Mouse (Mus musculus) liver, embryonic 12.5 days (tissue): ENCODE data around the gene Asb3. TPM values are rescaled to one million over a fixed set of nuclear protein-coding genes. Genes with fewer than 3 reads are reported as not detected.

Source experiments
- ATAC-seq: fragments of 200-750 bp; cut with Nextera tagmentation; 2 replicates; pipeline ENCODE4 v1.8.0; 2017; ENCODE audit warnings: moderate number of reproducible peaks, mild to moderate bottlenecking, moderate library complexity
- H3K27ac ChIP-seq: fragments of 300-500 bp; sonication (generic); 2 replicates; pipeline ENCODE4 v1.5.1; 2016; ENCODE audit warnings: mild to moderate bottlenecking
- H3K27me3 ChIP-seq: fragments of 300-500 bp; sonication (generic); replicated peaks from 2 replicates; pipeline ENCODE4 v1.6.1; 2016; ENCODE audit warnings: mild to moderate bottlenecking, moderate library complexity
- H3K36me3 ChIP-seq: fragments of 300-500 bp; sonication (generic); 2 replicates; pipeline ENCODE4 v1.6.1; 2016; ENCODE audit warnings: mild to moderate bottlenecking, moderate library complexity
- H3K4me1 ChIP-seq: fragments of 300-500 bp; sonication (generic); 2 replicates; pipeline ENCODE4 v1.6.1; 2016
- H3K4me2 ChIP-seq: fragments of 300-500 bp; sonication (generic); 2 replicates; pipeline ENCODE4 v1.6.1; 2016; ENCODE audit warnings: mild to moderate bottlenecking, moderate library complexity
- H3K4me3 ChIP-seq: fragments of 300-500 bp; sonication (generic); 2 replicates; pipeline ENCODE4 v1.5.1; 2016; ENCODE audit warnings: mild to moderate bottlenecking, moderate library complexity
- H3K9ac ChIP-seq: fragments of 300-500 bp; sonication (generic); 2 replicates; pipeline ENCODE4 v1.6.1; 2016; ENCODE audit warnings: mild to moderate bottlenecking, moderate library complexity
- H3K9me3 ChIP-seq: fragments of 300-500 bp; sonication (generic); replicated peaks from 2 replicates; pipeline ENCODE4 v1.6.1; 2016; ENCODE audit warnings: mild to moderate bottlenecking, moderate library complexity
- WGBS: fragments of 180-500 bp; shearing (Covaris S2); methylation state at CpG from one replicate; pipeline ENCODE4 v1.1.7; 2016; ENCODE audit not compliant: insufficient replicate concordance; 5-methylcytosine and 5-hydroxymethylcytosine counted together
- polyA plus RNA-seq: library from polyadenylated mRNA; unstranded; fragments of >200 nt; fragmentation: Nextera tagmentation; extraction: Ambion mirVana; gene quantifications from 2 replicates; pipeline ENCODE4 v1.2.1, GENCODE M21; 2016

Gene Asb3
- polyA plus RNA-seq, 1 experiment from 2014 or later, result 16.2 TPM

- peak overlapping the region; percentile 78 for H3K4me2 ChIP-seq
- H3K9me3 ChIP-seq, result no peaks in the 10 kb centered on the region
- peak overlapping the region; percentile 89 for H3K4me3 ChIP-seq
- WGBS, result 48% methylated on average over 5 of the region's 5 CpGs
- H3K27me3 ChIP-seq, result no peaks in the 10 kb centered on the region
- H3K4me1 ChIP-seq, result peaks cover 19% of the 10 kb centered on the region
- H3K27ac ChIP-seq, result peak overlapping the region; percentile 92
- H3K9ac ChIP-seq, result peak overlapping the region; percentile 90
- peaks cover 49% of the 10 kb centered on the region for H3K36me3 ChIP-seq
- peak; percentile 30; the same call in 1 of the 2 replicates for ATAC-seq
Observed at GRCm38 (mm10) chr11:30952829-30953228, 67.6 kb downstream of the Asb3 start.

GRCm38 (mm10) chr11:30953469-30954154 is 68.4 kb downstream of the Asb3 start:
- H3K9me3 ChIP-seq, result no peaks in the 10 kb centered on the region
- peak overlapping the region; percentile 89 for H3K4me3 ChIP-seq
- H3K4me1 ChIP-seq, result peaks cover 19% of the 10 kb centered on the region
- peak overlapping the region; percentile 92 for H3K27ac ChIP-seq
- H3K4me2 ChIP-seq, result peak overlapping the region; percentile 78
- ATAC-seq, result peak; percentile 80
- WGBS, result 1% methylated on average over 24 of the region's 32 CpGs
- H3K27me3 ChIP-seq, result no peaks in the 10 kb centered on the region
- H3K9ac ChIP-seq, result peak overlapping the region; percentile 90
- H3K36me3 ChIP-seq, result peaks cover 45% of the 10 kb centered on the region

- H3K27ac ChIP-seq, result peak within 1 kb of the TSS; percentile 92
Observed at GRCm38 (mm10) chr11:30954279-30954725, 69.1 kb downstream of the Asb3 start, which contains the start of gene Erlec1. TSS of gene Erlec1 (minus strand) at chr11:30954335.

GRCm38 (mm10) chr11:30985237-30985636 is 100.0 kb downstream of the Asb3 start:
- Histone ChIP-seq H3K4me3 (peak overlapping the region; percentile 85), H3K27me3 (no peaks in the 10 kb centered on the region), H3K9ac (peak overlapping the region; percentile 96), H3K4me2 (peak overlapping the region; percentile 73), H3K27ac (0 out of 2 replicates have a peak overlapping the region, but pooled peaks have one; percentile 22), H3K36me3 (peaks cover 18% of the 10 kb centered on the region), H3K9me3 (no peaks in the 10 kb centered on the region), H3K4me1 (peaks cover 14% of the 10 kb centered on the region)
- no peak for ATAC-seq
- WGBS, result 39% methylated on average over 2 of the region's 2 CpGs

More at GRCm38 (mm10) chr11:30954279-30954725, 69.1 kb downstream of the Asb3 start, which contains the start of gene Erlec1:
- under 1% methylated on average over 40 of the region's 40 CpGs for WGBS
- H3K27me3 ChIP-seq, result no peaks in the 10 kb centered on the region
- H3K4me3 ChIP-seq, result peak within 1 kb of the TSS; percentile 89
- no peaks in the 10 kb centered on the region for H3K9me3 ChIP-seq
- peaks cover 38% of the 10 kb centered on the region for H3K36me3 ChIP-seq
- H3K4me1 ChIP-seq, result peaks cover 19% of the 10 kb centered on the region
- H3K4me2 ChIP-seq, result peak within 1 kb of the TSS; percentile 78
- ATAC-seq, result peak; percentile 94
- H3K9ac ChIP-seq, result peak within 1 kb of the TSS; percentile 90

GRCm38 (mm10) chr11:30985877-30986624 is 100.8 kb downstream of the Asb3 start, which contains the start of gene Chac2:
TSS of gene Chac2 (minus strand) at chr11:30986350.
- under 1% methylated on average over 22 of the region's 22 CpGs for WGBS
- H3K36me3 ChIP-seq, result peaks cover 16% of the 10 kb centered on the region
- H3K4me1 ChIP-seq, result peaks cover 18% of the 10 kb centered on the region
- H3K9ac ChIP-seq, result peak within 1 kb of the TSS; percentile 96
- H3K27me3 ChIP-seq, result no peaks in the 10 kb centered on the region
- ATAC-seq, result peak; percentile 99
- no peaks in the 10 kb centered on the region for H3K9me3 ChIP-seq
- H3K4me2 ChIP-seq, result peak within 1 kb of the TSS; percentile 73
- H3K27ac ChIP-seq, result peak within 1 kb of the TSS; percentile 91
- peak within 1 kb of the TSS; percentile 85 for H3K4me3 ChIP-seq

GRCm38 (mm10) chr11:30986625-30987017 is 101.4 kb downstream of the Asb3 start:
- Histone ChIP-seq H3K27ac (peak overlapping the region; percentile 91), H3K27me3 (no peaks in the 10 kb centered on the region), H3K36me3 (peaks cover 15% of the 10 kb centered on the region), H3K4me3 (peak overlapping the region; percentile 85), H3K9ac (peak overlapping the region; percentile 96), H3K9me3 (no peaks in the 10 kb centered on the region), H3K4me2 (peak overlapping the region; percentile 73), H3K4me1 (peaks cover 18% of the 10 kb centered on the region)
- WGBS, result 1% methylated on average over 2 of the region's 2 CpGs
- peak; percentile 68 for ATAC-seq

- Histone ChIP-seq H3K4me1 (peaks cover 48% of the 10 kb centered on the region), H3K4me2 (no peak overlapping the region), H3K4me3 (no peak overlapping the region), H3K27ac (peak overlapping the region; percentile 14; the same call in 1 of the 2 replicates), H3K9ac (no peak overlapping the region), H3K27me3 (no peaks in the 10 kb centered on the region), H3K9me3 (no peaks in the 10 kb centered on the region), H3K36me3 (no peaks in the 10 kb centered on the region)
- ATAC-seq, result peak; percentile 64
- 58% methylated on average over 3 of the region's 3 CpGs for WGBS
Observed at GRCm38 (mm10) chr11:30996670-30997069, 111.5 kb downstream of the Asb3 start.

GRCm38 (mm10) chr11:30998199-30998598 is 113.0 kb downstream of the Asb3 start:
- H3K27me3 ChIP-seq, result no peaks in the 10 kb centered on the region
- no peaks in the 10 kb centered on the region for H3K9me3 ChIP-seq
- no peaks in the 10 kb centered on the region for H3K36me3 ChIP-seq
- H3K27ac ChIP-seq, result peak overlapping the region; percentile 88
- ATAC-seq, result peak; percentile 71
- peak overlapping the region; percentile 38 for H3K4me2 ChIP-seq
- H3K9ac ChIP-seq, result peak overlapping the region; percentile 60
- H3K4me1 ChIP-seq, result peaks cover 54% of the 10 kb centered on the region
- 30% methylated on average over 5 of the region's 5 CpGs for WGBS
- no peak overlapping the region for H3K4me3 ChIP-seq

GRCm38 (mm10) chr11:30998704-30999103 is 113.5 kb downstream of the Asb3 start:
- peak; percentile 59 for ATAC-seq
- Histone ChIP-seq H3K9me3 (no peaks in the 10 kb centered on the region), H3K4me1 (peaks cover 54% of the 10 kb centered on the region), H3K27me3 (no peaks in the 10 kb centered on the region), H3K4me2 (peak overlapping the region; percentile 24), H3K9ac (peak overlapping the region; percentile 3; the same call in 1 of the 2 replicates), H3K4me3 (no peak overlapping the region), H3K36me3 (no peaks in the 10 kb centered on the region), H3K27ac (peak overlapping the region; percentile 80)
- WGBS, result 33% methylated on average over 2 of the region's 2 CpGs

- H3K9me3 ChIP-seq, result no peaks in the 10 kb centered on the region
- H3K27ac ChIP-seq, result peak overlapping the region; percentile 80
- no peaks in the 10 kb centered on the region for H3K27me3 ChIP-seq
- no peak overlapping the region for H3K4me3 ChIP-seq
- WGBS, result 24% methylated on average over 2 of the region's 2 CpGs
- H3K9ac ChIP-seq, result no peak overlapping the region; the same call in 1 of the 2 replicates
- no peak overlapping the region for H3K4me2 ChIP-seq
- H3K4me1 ChIP-seq, result peaks cover 54% of the 10 kb centered on the region
- ATAC-seq, result peak; percentile 12; the same call in 1 of the 2 replicates
- no peaks in the 10 kb centered on the region for H3K36me3 ChIP-seq
Observed at GRCm38 (mm10) chr11:31000028-31000427, 114.8 kb downstream of the Asb3 start.

GRCm38 (mm10) chr11:31001169-31001908 is 116.1 kb downstream of the Asb3 start:
- H3K4me3 ChIP-seq, result no peak overlapping the region
- 0 out of 2 replicates have a peak, but pooled peaks cover 5% of the 10 kb centered on the region for H3K36me3 ChIP-seq
- peak overlapping the region; percentile 31 for H3K9ac ChIP-seq
- peaks cover 48% of the 10 kb centered on the region for H3K4me1 ChIP-seq
- H3K27ac ChIP-seq, result peak overlapping the region; percentile 85
- H3K27me3 ChIP-seq, result no peaks in the 10 kb centered on the region
- WGBS, result 36% methylated on average over 4 of the region's 4 CpGs
- peak; percentile 89 for ATAC-seq
- no peaks in the 10 kb centered on the region for H3K9me3 ChIP-seq
- H3K4me2 ChIP-seq, result peak overlapping the region; percentile 49
